Mouse (Mus musculus): ENCODE data around the gene Fah.

Fah gene

GRCm38 (mm10) chr7:84606293-84606749 is at the start of gene Fah:
TSS of gene Fah (minus strand) at chr7:84606722.
- DNase-seq = peak; percentile 82

GRCm38 (mm10) chr7:84652740-84653139 is 46.2 kb upstream of the Fah start:
- DNase-seq = peak; percentile 8

GRCm38 (mm10) chr7:84651987-84652321 is 45.4 kb upstream of the Fah start:
- no peak for DNase-seq

GRCm38 (mm10) chr7:84651303-84651986 is 44.9 kb upstream of the Fah start:
- no peak for DNase-seq

- DNase-seq = no peak
Measured at GRCm38 (mm10) chr7:84649016-84649415, 42.5 kb upstream of the Fah start.

- DNase-seq = peak; percentile 5
Measured at GRCm38 (mm10) chr7:84646256-84646655, 39.7 kb upstream of the Fah start.

- no peak for DNase-seq
Measured at GRCm38 (mm10) chr7:84643270-84643998, 36.9 kb upstream of the Fah start.

- DNase-seq = no peak
Measured at GRCm38 (mm10) chr7:84642159-84642928, 35.8 kb upstream of the Fah start.

- no peak for DNase-seq
Measured at GRCm38 (mm10) chr7:84636939-84637338, 30.4 kb upstream of the Fah start.

- DNase-seq = no peak
Measured at GRCm38 (mm10) chr7:84631878-84632277, 25.4 kb upstream of the Fah start.

- no peak for DNase-seq
Measured at GRCm38 (mm10) chr7:84623718-84624117, 17.2 kb upstream of the Fah start.

GRCm38 (mm10) chr7:84620956-84621355 is 14.4 kb upstream of the Fah start:
- no peak for DNase-seq

- no peak for DNase-seq
Measured at GRCm38 (mm10) chr7:84618951-84619350, 12.4 kb upstream of the Fah start.

- no peak for DNase-seq
Measured at GRCm38 (mm10) chr7:84612445-84612844, 5.9 kb upstream of the Fah start.

- DNase-seq = no peak
Measured at GRCm38 (mm10) chr7:84611609-84612008, 5.1 kb upstream of the Fah start.

- peak; percentile 92 for DNase-seq
Measured at GRCm38 (mm10) chr7:84605704-84606292, 724 bp downstream of the Fah start.

- DNase-seq = no peak
Measured at GRCm38 (mm10) chr7:84605033-84605687, 1.4 kb downstream of the Fah start.

- peak; percentile 13 for DNase-seq
Measured at GRCm38 (mm10) chr7:84604501-84604900, 2.0 kb downstream of the Fah start.

GRCm38 (mm10) chr7:84601331-84601730 is 5.2 kb downstream of the Fah start:
- no peak for DNase-seq

GRCm38 (mm10) chr7:84600631-84601030 is 5.9 kb downstream of the Fah start:
- no peak for DNase-seq

GRCm38 (mm10) chr7:84596633-84597032 is 9.9 kb downstream of the Fah start:
- DNase-seq = no peak

- DNase-seq = no peak
Measured at GRCm38 (mm10) chr7:84596002-84596401, 10.5 kb downstream of the Fah start.

- DNase-seq = no peak
Measured at GRCm38 (mm10) chr7:84594917-84595303, 11.6 kb downstream of the Fah start.
